18 mouse cellular contexts compared by ENCODE assay signal in the genomic region with DNA sequence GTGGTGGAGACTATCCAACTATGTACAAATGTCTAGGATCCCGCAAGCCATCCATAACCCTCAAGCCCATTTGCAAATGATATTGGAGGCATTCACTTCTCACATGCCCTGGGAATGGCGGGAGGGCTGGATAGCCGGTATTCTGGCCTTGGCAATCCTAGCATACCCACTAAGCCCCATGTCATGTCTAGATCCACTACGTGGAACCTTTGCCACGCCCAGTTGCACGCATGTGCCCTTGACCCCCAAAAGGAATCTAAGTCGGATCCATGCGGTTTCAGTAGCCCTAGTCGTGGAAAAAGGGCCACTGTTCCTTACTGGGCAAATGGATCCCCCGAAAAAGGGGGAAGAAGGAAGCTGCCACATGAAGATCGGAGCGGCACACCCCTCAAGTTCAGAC. TPM values are rescaled to one million over a fixed set of nuclear protein-coding genes. Genes with fewer than 3 reads are reported as not detected.
DNase-seq lines count a peak whose midpoint lies in the region; ATAC-seq and TF ChIP-seq lines count a peak whose summit lies in the region.
"Had no signal": no experiment of that assay in that cellular context is flagged by ENCODE, and none has a peak within 500 bp of the region (broad histone marks: within the 10 kb centered on the region; RNA-seq: fewer than 3 reads in every experiment).

No protein-coding gene starts in this region.

- DNase-seq in lung, embryonic 14.5 days, result no peak
- no peak for DNase-seq in lung, postnatal 4 days
- DNase-seq in ES-E14 (ENCODE audit: low read depth, low spot score), result no peak
- no peak for DNase-seq in embryonic facial prominence, embryonic 14.5 days (ENCODE audit: low spot score)
- DNase-seq in layer of hippocampus, adult 9-11 months, result no peak
- no peak for DNase-seq in gastrocnemius, postnatal 36 days
- DNase-seq in kidney, postnatal 14 days, result no peak
- DNase-seq: B cell, adult 2 months; cerebellum, adult 11 months; cerebellum, adult 9-11 months; heart, adult 18-20 months; heart, postnatal 36 days; kidney, postnatal 10 days had no signal

- H3K4me3 ChIP-seq in lung, embryonic 14.5 days (ENCODE audit: low read depth, low read length), result no peak overlapping the region
- peak overlapping the region; percentile 6 to 13; a peak in 3 of 4 replicates for H3K4me3 ChIP-seq in ES-E14 (ENCODE audit: insufficient read depth in 1 of 2, low read depth in 1 of 2, low read length in 2 of 2, poor library complexity in 1 of 2, severe bottlenecking in 1 of 2)
- no peak overlapping the region for H3K4me3 ChIP-seq in embryonic facial prominence, embryonic 14.5 days (ENCODE audit: low read depth, low read length)
- H3K4me3 ChIP-seq: forebrain, embryonic 13.5 days; heart, embryonic 15.5 days; hindbrain, embryonic 13.5 days; midbrain, embryonic 12.5 days had no signal

- H3K27ac ChIP-seq in lung, embryonic 14.5 days (ENCODE audit: low read depth), result no peak overlapping the region
- peak overlapping the region; percentile 3; the same call in 1 of the 2 replicates for H3K27ac ChIP-seq in ES-E14 (ENCODE audit: insufficient read depth, low read depth, low read length, poor library complexity, severe bottlenecking)
- 0 out of 2 replicates have a peak overlapping the region, but pooled peaks have one; percentile 21 for H3K27ac ChIP-seq in embryonic facial prominence, embryonic 14.5 days (replicated peaks; ENCODE audit: low read depth, low read length)
- H3K27ac ChIP-seq: forebrain, embryonic 13.5 days; heart, embryonic 15.5 days; hindbrain, embryonic 13.5 days; midbrain, embryonic 12.5 days had no signal

- 0 out of 2 replicates have a peak overlapping the region, but pooled peaks have one; percentile 1 for H3K4me2 ChIP-seq in lung, embryonic 14.5 days
- peak overlapping the region; percentile 31; the same call in 1 of the 2 replicates for H3K4me2 ChIP-seq in embryonic facial prominence, embryonic 14.5 days (ENCODE audit: low read depth, low read length)
- H3K4me2 ChIP-seq: forebrain, embryonic 13.5 days; heart, embryonic 15.5 days; hindbrain, embryonic 13.5 days; midbrain, embryonic 12.5 days had no signal

- intact Hi-C loops in gastrocnemius, postnatal 36 days (cut with DNase I), result no loop called here

- no peaks in the 10 kb centered on the region for H3K36me3 ChIP-seq in lung, embryonic 14.5 days (ENCODE audit: insufficient read depth)
- no peaks in the 10 kb centered on the region for H3K36me3 ChIP-seq in ES-E14 (ENCODE audit: control insufficient read depth, insufficient read depth, low read length, poor library complexity, severe bottlenecking)
- H3K36me3 ChIP-seq in embryonic facial prominence, embryonic 14.5 days (ENCODE audit: control insufficient read depth, insufficient read depth, low read length), result no peaks in the 10 kb centered on the region
- H3K36me3 ChIP-seq: heart, embryonic 15.5 days; hindbrain, embryonic 13.5 days; midbrain, embryonic 12.5 days had no signal

- no peak overlapping the region for H3K9ac ChIP-seq in lung, embryonic 14.5 days
- H3K9ac ChIP-seq in ES-E14 (ENCODE audit: insufficient read depth, low read depth, low read length, poor library complexity, severe bottlenecking), result 0 out of 2 replicates have a peak overlapping the region, but pooled peaks have one; percentile 16
- H3K9ac ChIP-seq in embryonic facial prominence, embryonic 14.5 days (ENCODE audit: low read depth, low read length), result no peak overlapping the region
- H3K9ac ChIP-seq: forebrain, embryonic 13.5 days; heart, embryonic 15.5 days; hindbrain, embryonic 13.5 days; midbrain, embryonic 12.5 days had no signal

- no peak for TF ChIP-seq CTCF in lung, embryonic 14.5 days (IDR thresholded peaks at IDR 0.05; ENCODE audit: low read depth)

- H3K9me3 ChIP-seq in lung, embryonic 14.5 days (ENCODE audit: low read depth, low read length), result no peaks in the 10 kb centered on the region
- H3K9me3 ChIP-seq in ES-E14 (ENCODE audit: control insufficient read depth, insufficient read depth, low read depth, low read length), result no peaks in the 10 kb centered on the region
- no peaks in the 10 kb centered on the region for H3K9me3 ChIP-seq in embryonic facial prominence, embryonic 14.5 days (ENCODE audit: control insufficient read depth, low read length)
- H3K9me3 ChIP-seq: forebrain, embryonic 13.5 days; heart, embryonic 15.5 days; hindbrain, embryonic 13.5 days; midbrain, embryonic 12.5 days had no signal

- in situ Hi-C loops in ES-E14 (cut with MboI; ENCODE audit: low sequenced_read_pairs in 2 of 2, unreplicated experiment in 2 of 2), result no loop called here

- peaks cover 8% of the 10 kb centered on the region; the same call in 1 of the 2 replicates for H3K4me1 ChIP-seq in lung, embryonic 14.5 days (ENCODE audit: insufficient read depth)
- peaks cover 19 to 54% of the 10 kb centered on the region in 2 experiments for H3K4me1 ChIP-seq in ES-E14 (ENCODE audit: control insufficient read depth in 2 of 2, insufficient read depth in 2 of 2, low read length in 2 of 2, poor library complexity in 1 of 2)
- peaks cover 32% of the 10 kb centered on the region for H3K4me1 ChIP-seq in embryonic facial prominence, embryonic 14.5 days (ENCODE audit: control insufficient read depth, insufficient read depth, low read length)
- H3K4me1 ChIP-seq: forebrain, embryonic 13.5 days; heart, embryonic 15.5 days had no signal

- WGBS in lung, embryonic 14.5 days, result 77% methylated on average over 12 of the region's 12 CpGs
- WGBS in embryonic facial prominence, embryonic 14.5 days, result 66% methylated on average over 12 of the region's 12 CpGs

- no peaks in the 10 kb centered on the region for H3K27me3 ChIP-seq in lung, embryonic 14.5 days (ENCODE audit: insufficient read depth, low read length)
- no peaks in the 10 kb centered on the region for H3K27me3 ChIP-seq in embryonic facial prominence, embryonic 14.5 days (replicated peaks; ENCODE audit: control insufficient read depth, insufficient read depth, low read length)
- H3K27me3 ChIP-seq: CH12.LX; forebrain, embryonic 13.5 days; heart, embryonic 15.5 days had no signal

- ATAC-seq in lung, embryonic 14.5 days (ENCODE audit: insufficient read depth), result no peak
- ATAC-seq in embryonic facial prominence, embryonic 14.5 days (ENCODE audit: low read depth), result no peak
- ATAC-seq: forebrain, embryonic 13.5 days had no signal

TF ChIP-seq in ES-E14, 5 proteins besides CTCF, POLR2A, EP300 and RAD21:
- no peak for TF ChIP-seq HCFC1 (IDR thresholded peaks at IDR 0.05; ENCODE audit: borderline replicate concordance, insufficient read depth, low read length)
- TF ChIP-seq MAFK (IDR thresholded peaks at IDR 0.05; ENCODE audit: insufficient read depth, low read depth, low read length), result no peak
- no peak for TF ChIP-seq ZNF384 (IDR thresholded peaks at IDR 0.05; ENCODE audit: low read depth, low read length)
- no peak for TF ChIP-seq ZC3H11A (IDR thresholded peaks at IDR 0.05; ENCODE audit: borderline replicate concordance, low read depth, low read length)
- no peak for TF ChIP-seq CHD2 (IDR thresholded peaks at IDR 0.05; ENCODE audit: low read depth, low read length)

RNA-seq across cellular contexts. Expression of a gene that starts 47.3 kb away (rescaled TPM):
- 132 and 142 TPM in 2 replicates for polyA plus RNA-seq in lung, embryonic 14.5 days (2014; fragmentation: Nextera tagmentation; extraction: Ambion mirVana)
- 18.7 and 25.7 TPM in 2 replicates for total RNA-seq in ES-E14 (2012; rRNA removed)
- polyA plus RNA-seq in embryonic facial prominence, embryonic 14.5 days (2014; fragmentation: Nextera tagmentation; extraction: Ambion mirVana), result 87.2 and 110 TPM in 2 replicates
- 1 to 10 TPM in 1 of 2 experiments, under 1 TPM in 1; 0.52 to 1.0 TPM for total RNA-seq in gastrocnemius, postnatal 36 days (2021)
- total RNA-seq: CH12.LX had no signal

Comparison
In these comparisons a context has a peak if more than half of its experiments do, and no peak if none do; other contexts are left out.
1. H3K4me3 ChIP-seq: peak in ES-E14 (2 of 2); none in lung, embryonic 14.5 days (single experiment) and embryonic facial prominence, embryonic 14.5 days (single experiment).